Comparison of ENCODE assay signal across 8 mouse cellular contexts in genomic region chr13:80882716-80883135, GRCm38 (mm10). TPM values are rescaled to one million over a fixed set of nuclear protein-coding genes. Genes with fewer than 3 reads are reported as not detected.
DNase-seq lines count a peak whose midpoint lies in the region; ATAC-seq and TF ChIP-seq lines count a peak whose summit lies in the region.

No protein-coding gene starts in this region.

- no peaks in the 10 kb centered on the region for H3K27me3 ChIP-seq in heart, embryonic 12.5 days (replicated peaks)
- no peaks in the 10 kb centered on the region for H3K27me3 ChIP-seq in CH12.LX (replicated peaks)
- no peaks in the 10 kb centered on the region for H3K27me3 ChIP-seq in embryonic facial prominence, embryonic 14.5 days (replicated peaks; ENCODE audit: control insufficient read depth, insufficient read depth, low read length)
- no peaks in the 10 kb centered on the region for H3K27me3 ChIP-seq in intestine, embryonic 15.5 days (replicated peaks)

- H3K4me2 ChIP-seq in heart, embryonic 12.5 days: peak overlapping the region; percentile 59
- peak overlapping the region; percentile 90 for H3K4me2 ChIP-seq in CH12.LX (ENCODE audit: insufficient read depth, low read depth, poor library complexity, severe bottlenecking)
- H3K4me2 ChIP-seq in embryonic facial prominence, embryonic 14.5 days (ENCODE audit: low read depth, low read length): peak overlapping the region; percentile 64
- peak overlapping the region; percentile 54 for H3K4me2 ChIP-seq in intestine, embryonic 15.5 days (replicated peaks)

- no peaks in the 10 kb centered on the region for H3K36me3 ChIP-seq in heart, embryonic 12.5 days
- peaks cover 0 to under 1% of the 10 kb centered on the region in 2 experiments for H3K36me3 ChIP-seq in CH12.LX (replicated peaks in 1 of 2; ENCODE audit: control insufficient read depth in 1 of 2, insufficient read depth in 1 of 2, low read length in 1 of 2)
- H3K36me3 ChIP-seq in embryonic facial prominence, embryonic 14.5 days (ENCODE audit: control insufficient read depth, insufficient read depth, low read length): peaks cover 2% of the 10 kb centered on the region
- no peaks in the 10 kb centered on the region for H3K36me3 ChIP-seq in intestine, embryonic 15.5 days

- ATAC-seq in heart, embryonic 12.5 days (ENCODE audit: insufficient number of reproducible peaks, low FRiP score): peak; percentile 23
- peak; percentile 35 for ATAC-seq in embryonic facial prominence, embryonic 14.5 days (ENCODE audit: low read depth)
- peak; percentile 46 for ATAC-seq in intestine, embryonic 15.5 days

- in situ Hi-C loops in CH12.LX (cut with MboI; ENCODE audit: low pct_ligation_motif_present, low pct_unique_long_range_greater_than_20kb, low sequenced_read_pairs): loop anchor here (25.0 kb wide), 1 partner anchor 280 kb away; no protein-coding TSS in a partner anchor

- H3K4me3 ChIP-seq in heart, embryonic 12.5 days: peak overlapping the region; percentile 83
- H3K4me3 ChIP-seq in CH12.LX (replicated peaks in 1 of 3; ENCODE audit: low read depth in 2 of 3, low read length in 2 of 3, poor library complexity in 1 of 3): peak overlapping the region; percentile 18 to 56 (median 53)
- peak overlapping the region; percentile 94 for H3K4me3 ChIP-seq in embryonic facial prominence, embryonic 14.5 days (ENCODE audit: low read depth, low read length)
- H3K4me3 ChIP-seq in intestine, embryonic 15.5 days (replicated peaks): peak overlapping the region; percentile 76

- no peak for TF ChIP-seq CTCF in CH12.LX (conservative IDR thresholded peaks at IDR 0.05 in 1 of 2, IDR thresholded peaks at IDR 0.05 in 1 of 2; ENCODE audit: low read depth in 2 of 2, low read length in 2 of 2)

- H3K27ac ChIP-seq in heart, embryonic 12.5 days (ENCODE audit: poor library complexity, severe bottlenecking): peak overlapping the region; percentile 100
- peak overlapping the region; percentile 68 for H3K27ac ChIP-seq in CH12.LX (ENCODE audit: insufficient read depth, low read depth)
- H3K27ac ChIP-seq in embryonic facial prominence, embryonic 14.5 days (replicated peaks; ENCODE audit: low read depth, low read length): peak overlapping the region; percentile 100
- H3K27ac ChIP-seq in intestine, embryonic 15.5 days: peak overlapping the region; percentile 100

- 0 out of 2 replicates have a peak, but pooled peaks cover 2% of the 10 kb centered on the region for H3K4me1 ChIP-seq in heart, embryonic 12.5 days (replicated peaks)
- peaks cover 0 to 10% of the 10 kb centered on the region in 2 experiments; a peak in 1 of 4 replicates for H3K4me1 ChIP-seq in CH12.LX (ENCODE audit: control insufficient read depth in 1 of 2, insufficient read depth in 2 of 2)
- peaks cover 3% of the 10 kb centered on the region for H3K4me1 ChIP-seq in embryonic facial prominence, embryonic 14.5 days (ENCODE audit: control insufficient read depth, insufficient read depth, low read length)
- H3K4me1 ChIP-seq in intestine, embryonic 15.5 days (replicated peaks): no peaks in the 10 kb centered on the region

- TF ChIP-seq RAD21 in CH12.LX (IDR thresholded peaks at IDR 0.05; ENCODE audit: low read depth, low read length): no peak

- WGBS in heart, embryonic 12.5 days: under 1% methylated on average over 16 of the region's 23 CpGs
- WGBS in embryonic facial prominence, embryonic 14.5 days: under 1% methylated on average over 23 of the region's 23 CpGs
- WGBS in intestine, embryonic 15.5 days: 0% methylated on average over 23 of the region's 23 CpGs

- intact Hi-C loops in heart, postnatal 14 days (cut with DNase I): loop anchor here (2.0 to 10.0 kb wide), 6 partner anchors 80 to 902 kb away; partner anchors contain the start of genes Cetn3 and Lysmd3
- intact Hi-C loops in gastrocnemius, postnatal 36 days (cut with DNase I): loop anchor here (2.0 to 10.0 kb wide), 4 partner anchors 58 to 902 kb away; partner anchors contain the start of gene Cetn3

- no peaks in the 10 kb centered on the region for H3K9me3 ChIP-seq in heart, embryonic 12.5 days (replicated peaks)
- no peaks in the 10 kb centered on the region for H3K9me3 ChIP-seq in CH12.LX (replicated peaks; ENCODE audit: low read length)
- no peaks in the 10 kb centered on the region for H3K9me3 ChIP-seq in embryonic facial prominence, embryonic 14.5 days (ENCODE audit: control insufficient read depth, low read length)
- no peaks in the 10 kb centered on the region for H3K9me3 ChIP-seq in intestine, embryonic 15.5 days

- TF ChIP-seq EP300 in CH12.LX (IDR thresholded peaks at IDR 0.05; ENCODE audit: low read length): no peak

- DNase-seq in heart, postnatal 14 days: no peak
- DNase-seq in CH12.LX (ENCODE audit: extremely low read depth): peak; percentile 57
- DNase-seq in embryonic facial prominence, embryonic 14.5 days (ENCODE audit: low spot score): peak; percentile 62
- DNase-seq in naive thymus-derived CD4-positive, alpha-beta T cell, adult 2 months (ENCODE audit: low read depth): peak; percentile 73
- no peak for DNase-seq in gastrocnemius, postnatal 4 days (ENCODE audit: low spot score in 2 of 2)
- DNase-seq in gastrocnemius, postnatal 36 days: no peak

- no peak for TF ChIP-seq POLR2A in CH12.LX (IDR thresholded peaks at IDR 0.05; ENCODE audit: low read depth, low read length)

- H3K79me2 ChIP-seq in CH12.LX (replicated peaks; ENCODE audit: control insufficient read depth, extremely low read depth, insufficient read depth, poor library complexity, severe bottlenecking): peaks cover 2% of the 10 kb centered on the region; the same call in 1 of the 2 replicates

- dilution Hi-C loops in CH12.LX (cut with MboI; ENCODE audit: extremely low pct_ligation_motif_present, extremely low pct_unique_long_range_greater_than_20kb, low sequenced_read_pairs): no loop called here

- H3K9ac ChIP-seq in heart, embryonic 12.5 days: peak overlapping the region; percentile 86
- peak overlapping the region; percentile 77 for H3K9ac ChIP-seq in CH12.LX (ENCODE audit: insufficient read depth, low read depth)
- peak overlapping the region; percentile 100 for H3K9ac ChIP-seq in embryonic facial prominence, embryonic 14.5 days (ENCODE audit: low read depth, low read length)
- H3K9ac ChIP-seq in intestine, embryonic 15.5 days: peak overlapping the region; percentile 41

TF ChIP-seq in CH12.LX, 34 proteins besides CTCF, POLR2A, EP300 and RAD21:
- TF ChIP-seq POLR2AphosphoS2 (IDR thresholded peaks at IDR 0.05; ENCODE audit: low read depth, low read length) (0 out of 2 replicates have a peak, but pooled peaks have one; percentile 11), NELFE (IDR thresholded peaks at IDR 0.05; ENCODE audit: low read depth, low read length) (no peak), UBTF (IDR thresholded peaks at IDR 0.05; ENCODE audit: low read depth, low read length) (peak; percentile 75; the same call in 1 of the 2 replicates), CHD2 (IDR thresholded peaks at IDR 0.05; ENCODE audit: low read length) (peak; percentile 57; the same call in 1 of the 2 replicates)

RNA-seq across cellular contexts. Expression of gene Arrdc3, which starts 0.5 kb away (rescaled TPM):
- polyA plus RNA-seq in heart, embryonic 12.5 days (2016; fragmentation: Nextera tagmentation; extraction: Ambion mirVana): 69.6 and 73.4 TPM in 2 replicates
- 10 to 100 TPM; 32.7 to 34.9 TPM for total RNA-seq in heart, postnatal 14 days (2021)
- 3.7 and 3.8 TPM in 2 replicates for total RNA-seq in CH12.LX (2012; rRNA removed)
- total RNA-seq in CH12.LX (2014; rRNA removed): 11.7 and 15.7 TPM in 2 replicates
- 3.3 and 5.6 TPM in 2 replicates for polyA plus RNA-seq in CH12.LX (2012; ENCODE audit: insufficient read length, low read depth)
- polyA plus RNA-seq in embryonic facial prominence, embryonic 14.5 days (2014; fragmentation: Nextera tagmentation; extraction: Ambion mirVana): 44.2 and 74.4 TPM in 2 replicates
- polyA plus RNA-seq in intestine, embryonic 15.5 days (2015; fragmentation: Nextera tagmentation; extraction: Ambion mirVana): 46.0 and 55.0 TPM in 2 replicates
- total RNA-seq in gastrocnemius, postnatal 4 days (2021): 10 to 100 TPM; 57.9 to 65.3 TPM
- total RNA-seq in gastrocnemius, postnatal 36 days (2021): 10 to 100 TPM; 31.4 to 36.9 TPM

Comparison
In these comparisons a context has a peak if more than half of its experiments do, and no peak if none do; other contexts are left out.
1. H3K9ac ChIP-seq: peak in every context shown above with its lines; median percentile 100 in embryonic facial prominence, embryonic 14.5 days; 86 in heart, embryonic 12.5 days; 77 in CH12.LX; 41 in intestine, embryonic 15.5 days.
2. DNase-seq: peak in CH12.LX (single experiment), embryonic facial prominence, embryonic 14.5 days (single experiment) and naive thymus-derived CD4-positive, alpha-beta T cell, adult 2 months (single experiment); none in heart, postnatal 14 days (0 of 2), gastrocnemius, postnatal 4 days (0 of 2) and gastrocnemius, postnatal 36 days (0 of 2).
3. Peak in every context shown above with its lines, with median percentiles within 50 percentile points of each other: ATAC-seq, H3K27ac ChIP-seq, H3K4me2 ChIP-seq and H3K4me3 ChIP-seq.